Mouse (Mus musculus) ovary, adult 18-20 months (tissue): ENCODE results near the gene Krtap19-9b.

Source experiments
- DNase-seq: peaks from one replicate; pipeline ENCODE4 v3.0.0; 2022; ENCODE audit warnings: low spot score, mixed read lengths

Gene Krtap19-9b

GRCm38 (mm10) chr16:88932165-88932564, at the start of gene Krtap19-9b:
Krtap19-9b (minus strand) TSS chr16:88932265.
- DNase-seq: no peak

GRCm38 (mm10) chr16:88962773-88963172, 30.7 kb upstream of the Krtap19-9b start, which contains the start of gene Krtap16-3:
Krtap16-3 (minus strand) TSS chr16:88962873.
- DNase-seq: no peak

DNA sequence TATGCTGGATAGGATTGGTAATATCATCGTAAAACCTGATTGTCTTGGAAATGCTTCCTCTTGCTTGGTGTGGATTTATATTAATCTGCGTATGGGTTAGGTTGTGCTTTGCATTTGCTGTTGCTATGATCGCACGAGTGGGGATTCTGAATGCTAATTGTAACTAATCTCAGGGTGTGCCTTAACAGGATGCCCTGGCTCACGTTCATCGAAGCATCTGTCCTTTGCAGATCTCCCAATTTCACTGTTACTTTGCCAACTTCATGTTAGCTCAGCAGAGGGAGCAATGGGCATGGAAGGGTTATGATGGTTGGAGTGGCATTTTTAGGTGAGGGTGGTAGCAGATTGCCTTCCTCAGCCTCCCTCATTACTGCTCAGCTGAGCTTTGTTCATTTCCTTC, 9.0 kb upstream of the Krtap19-9b start:
- DNase-seq: no peak

DNA sequence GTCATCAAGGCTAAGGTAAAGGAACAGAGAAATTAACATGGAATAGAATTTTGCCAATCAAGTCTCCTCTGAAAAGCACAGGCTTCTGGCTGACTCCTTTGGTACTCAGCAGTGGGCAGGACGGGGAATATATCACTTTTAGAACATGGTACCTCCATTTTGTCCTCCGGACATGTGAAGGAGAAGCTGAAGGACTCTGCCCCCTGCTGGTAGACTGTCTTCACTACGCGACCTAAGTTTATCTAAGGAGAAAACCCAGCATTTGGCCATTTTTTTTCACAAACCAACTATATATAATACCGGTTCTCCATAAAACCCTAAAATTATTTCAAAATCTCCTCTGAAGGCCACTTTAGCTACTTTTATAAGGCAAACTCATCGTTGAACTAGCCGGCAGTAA, 6.2 kb upstream of the Krtap19-9b start:
- no peak for DNase-seq

DNA sequence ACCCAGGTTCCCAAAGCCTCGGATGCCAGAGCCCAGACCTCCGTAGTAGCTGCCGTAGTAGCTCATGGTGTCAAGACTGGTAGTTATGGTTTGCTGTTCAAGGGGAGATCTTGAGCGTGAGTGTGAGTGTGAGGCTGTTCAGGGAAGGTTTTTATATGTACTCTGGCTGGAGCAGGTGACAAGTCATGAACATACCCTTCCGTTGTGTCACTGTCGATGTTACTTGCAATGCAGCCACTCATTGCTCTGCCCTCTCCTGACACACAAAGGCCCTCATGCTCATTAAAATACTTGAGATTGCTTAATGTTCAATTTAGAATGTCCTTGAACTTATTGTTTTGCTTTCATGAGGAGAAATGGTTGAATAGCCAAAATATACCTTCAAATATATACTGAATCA, 35.7 kb downstream of the Krtap19-9b start, which contains the start of gene Krtap19-5:
Gene Krtap19-5 (minus strand): TSS at position 101 of the 400 bp plus-strand sequence.
- no peak for DNase-seq

DNA sequence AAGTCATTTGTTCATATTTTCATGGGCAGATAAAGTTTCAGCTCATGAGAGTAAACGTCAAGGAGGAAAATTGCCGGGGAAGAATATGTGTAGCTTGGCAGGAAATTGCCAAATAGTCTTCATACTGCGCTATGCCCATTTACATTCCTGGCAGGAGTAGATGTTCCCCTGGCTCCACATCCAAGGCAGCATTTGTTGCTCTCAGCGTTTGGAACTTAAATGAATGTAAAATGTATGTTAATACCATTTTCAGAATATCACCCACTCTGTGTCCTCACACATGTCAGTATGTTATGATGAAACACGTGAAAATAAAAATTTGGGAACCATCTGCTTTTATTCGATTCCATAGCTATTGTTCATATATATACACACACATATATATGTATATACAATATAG, 45.2 kb downstream of the Krtap19-9b start:
- DNase-seq: no peak

- DNase-seq: no peak
These were observed 47.1 kb downstream of the Krtap19-9b start, which contains the start of gene Krtap19-4 for GRCm38 (mm10) chr16:88884989-88885388. Krtap19-4 (minus strand) TSS chr16:88885089.
